Mouse (Mus musculus): Measurements from ENCODE around the gene Bpifb9a. TPM values are rescaled to one million over a fixed set of nuclear protein-coding genes. Genes with fewer than 3 reads are reported as not detected.

Bpifb9a gene
- polyA plus RNA-seq (2014; fragmentation: Illumina TruSeq; extraction: RNeasy Lipid Tissue Mini Kit (QIAGEN cat#74804); ENCODE audit: low replicate concordance), result not detected

DNA sequence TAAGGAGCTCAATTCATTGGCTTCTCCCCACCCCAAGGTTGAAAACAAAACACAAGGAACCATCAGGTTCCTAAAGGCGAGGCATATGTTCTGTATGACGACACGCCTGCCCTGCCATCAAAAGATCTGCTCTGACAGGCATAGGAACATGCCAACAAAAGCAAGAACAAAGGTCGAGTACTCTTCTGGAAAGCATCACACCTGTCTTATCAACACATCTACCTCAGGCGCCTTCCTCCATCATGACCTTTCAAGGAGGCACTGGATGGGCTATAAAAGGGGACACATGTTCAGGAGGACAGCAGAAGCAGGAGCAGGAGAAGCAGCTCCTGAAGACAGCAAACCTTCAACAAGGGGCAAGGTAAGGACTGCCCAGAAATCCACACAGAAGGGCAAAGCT, at the start of gene Bpifb9a:
Gene Bpifb9a (plus strand): TSS at position 301 of the 400 bp plus-strand sequence.

DNA sequence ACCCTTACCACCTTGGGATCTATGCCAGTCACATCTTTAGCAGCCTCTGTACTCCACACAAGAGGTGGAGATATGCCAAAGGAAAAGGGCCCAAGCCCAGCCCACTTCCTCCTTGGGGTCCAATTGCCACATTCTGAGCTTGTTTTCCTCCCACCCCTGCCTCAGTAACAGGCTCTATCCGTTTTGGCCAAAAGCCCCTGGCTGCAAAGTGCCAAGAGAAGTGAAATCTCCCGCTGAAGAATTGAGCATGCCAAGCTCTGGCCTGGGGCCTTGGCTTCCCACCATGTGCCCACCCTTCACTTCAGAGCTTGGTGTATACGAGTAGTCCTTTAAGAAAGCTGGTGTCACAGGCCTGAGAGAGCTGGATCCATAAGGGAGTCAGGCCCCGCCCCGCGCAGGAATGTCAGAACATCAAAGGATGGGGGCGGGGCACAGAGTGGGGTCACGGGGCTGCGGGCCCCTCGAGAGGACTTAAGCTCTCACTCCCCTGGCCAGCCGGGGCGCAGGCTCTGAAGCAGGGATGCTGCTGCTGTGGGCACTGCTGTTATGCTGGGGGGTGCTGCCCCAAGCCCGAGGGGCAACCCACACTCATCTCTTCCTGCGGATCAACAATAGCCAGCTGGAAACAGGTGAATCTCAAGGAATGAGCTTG, 34.3 kb upstream of the Bpifb9a start, which contains the start of gene Bpifb5:
Gene Bpifb5 (plus strand): TSS at position 478 of the 652 bp plus-strand sequence.

DNA sequence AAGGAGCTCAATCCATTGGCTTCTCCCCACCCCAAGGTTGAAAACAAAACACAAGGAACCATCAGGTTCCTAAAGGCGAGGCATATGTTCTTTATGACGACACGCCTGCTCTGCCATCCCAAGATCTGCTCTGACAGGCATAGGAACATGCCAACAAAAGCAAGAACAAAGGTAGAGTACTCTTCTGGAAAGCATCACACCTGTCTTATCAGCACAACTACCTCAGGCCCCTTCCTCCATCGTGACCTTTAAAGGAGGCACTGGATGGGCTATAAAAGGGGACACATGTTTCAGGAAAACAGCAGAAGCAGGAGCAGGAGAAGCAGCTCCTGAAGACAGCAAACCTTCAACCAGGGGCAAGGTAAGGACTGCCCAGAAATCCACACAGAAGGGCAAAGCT, 49.3 kb downstream of the Bpifb9a start, which contains the start of gene Bpifb9b:
Gene Bpifb9b (plus strand): TSS at position 301 of the 400 bp plus-strand sequence.

Other genes with a start within 250 kb of the Bpifb9a start
- not detected for gene Bpifa2, start 249.6 kb upstream of the Bpifb9a start, polyA plus RNA-seq (2014; fragmentation: Illumina TruSeq; extraction: RNeasy Lipid Tissue Mini Kit (QIAGEN cat#74804); ENCODE audit: low replicate concordance)
- gene Bpifa3, start 127.5 kb upstream of the Bpifb9a start, polyA plus RNA-seq (2014; fragmentation: Illumina TruSeq; extraction: RNeasy Lipid Tissue Mini Kit (QIAGEN cat#74804); ENCODE audit: low replicate concordance), result not detected
- gene Bpifa1, start 115.0 kb upstream of the Bpifb9a start, polyA plus RNA-seq (2014; fragmentation: Illumina TruSeq; extraction: RNeasy Lipid Tissue Mini Kit (QIAGEN cat#74804); ENCODE audit: low replicate concordance), result not detected
- not detected for gene Bpifa5, start 95.2 kb upstream of the Bpifb9a start, polyA plus RNA-seq (2014; fragmentation: Illumina TruSeq; extraction: RNeasy Lipid Tissue Mini Kit (QIAGEN cat#74804); ENCODE audit: low replicate concordance)
- gene Bpifb1, start 67.0 kb upstream of the Bpifb9a start, polyA plus RNA-seq (2014; fragmentation: Illumina TruSeq; extraction: RNeasy Lipid Tissue Mini Kit (QIAGEN cat#74804); ENCODE audit: low replicate concordance), result not detected
- not detected for gene Bpifb5, start 34.1 kb upstream of the Bpifb9a start, polyA plus RNA-seq (2014; fragmentation: Illumina TruSeq; extraction: RNeasy Lipid Tissue Mini Kit (QIAGEN cat#74804); ENCODE audit: low replicate concordance)
- gene Bpifb9b, start 49.4 kb downstream of the Bpifb9a start, polyA plus RNA-seq (2014; fragmentation: Illumina TruSeq; extraction: RNeasy Lipid Tissue Mini Kit (QIAGEN cat#74804); ENCODE audit: low replicate concordance), result not detected
- 9.1 TPM for gene Cdk5rap1, start 115.2 kb downstream of the Bpifb9a start, polyA plus RNA-seq (2014; fragmentation: Illumina TruSeq; extraction: RNeasy Lipid Tissue Mini Kit (QIAGEN cat#74804); ENCODE audit: low replicate concordance)
- not detected for gene Snta1, start 150.2 kb downstream of the Bpifb9a start, polyA plus RNA-seq (2014; fragmentation: Illumina TruSeq; extraction: RNeasy Lipid Tissue Mini Kit (QIAGEN cat#74804); ENCODE audit: low replicate concordance)
- 9.2 TPM for gene Cbfa2t2, start 178.6 kb downstream of the Bpifb9a start, polyA plus RNA-seq (2014; fragmentation: Illumina TruSeq; extraction: RNeasy Lipid Tissue Mini Kit (QIAGEN cat#74804); ENCODE audit: low replicate concordance)

All from small intestine, adult 10 weeks (tissue).